Mouse (Mus musculus) embryonic facial prominence, embryonic 10.5 days (tissue): Measurements from ENCODE around the gene Gm3020. TPM values are rescaled to one million over a fixed set of nuclear protein-coding genes. Genes with fewer than 3 reads are reported as not detected.
"Not testable (repeated sequence)": the region's sequence is repeated elsewhere in the genome, so short reads cannot be mapped to it uniquely, and the experiment has no call there.

Source experiments
- DNase-seq: peaks from one replicate; pipeline ENCODE4 v3.0.0-alpha.2; 2017; ENCODE audit warnings: low spot score
- H3K27ac ChIP-seq: fragments of 300-500 bp; sonication (generic); replicated peaks from 2 replicates; pipeline ENCODE4 v1.5.1; 2016; ENCODE audit warnings: mild to moderate bottlenecking
- H3K27me3 ChIP-seq: fragments of 300-500 bp; sonication (generic); replicated peaks from 2 replicates; pipeline ENCODE4 v1.6.1; 2016; ENCODE audit warnings: low read depth, mild to moderate bottlenecking; ENCODE audit not compliant: poor library complexity, severe bottlenecking
- H3K36me3 ChIP-seq: fragments of 300-500 bp; sonication (generic); replicated peaks from 2 replicates; pipeline ENCODE4 v1.6.1; 2016; ENCODE audit warnings: mild to moderate bottlenecking, moderate library complexity
- H3K4me1 ChIP-seq: fragments of 300-500 bp; sonication (generic); 2 replicates; pipeline ENCODE4 v1.6.1; 2016
- H3K4me3 ChIP-seq: fragments of 300-500 bp; sonication (generic); 2 replicates; pipeline ENCODE4 v1.5.1; 2016; ENCODE audit warnings: mild to moderate bottlenecking, moderate library complexity
- H3K9me3 ChIP-seq: fragments of 300-500 bp; sonication (generic); 2 replicates; pipeline ENCODE4 v1.6.1; 2016; ENCODE audit warnings: mild to moderate bottlenecking
- WGBS: fragments of 180-500 bp; shearing (Covaris S2); methylation state at CpG from one replicate; pipeline ENCODE4 v1.1.7; 2016; 5-methylcytosine and 5-hydroxymethylcytosine counted together
- polyA plus RNA-seq: library from polyadenylated mRNA; unstranded; fragments of >200 nt; fragmentation: Nextera tagmentation; extraction: Ambion mirVana; gene quantifications from 2 replicates; pipeline ENCODE4 v1.2.1, GENCODE M21; 2016

Gene Gm3020
- polyA plus RNA-seq: 1.9 and 2.0 TPM in 2 replicates

DNA sequence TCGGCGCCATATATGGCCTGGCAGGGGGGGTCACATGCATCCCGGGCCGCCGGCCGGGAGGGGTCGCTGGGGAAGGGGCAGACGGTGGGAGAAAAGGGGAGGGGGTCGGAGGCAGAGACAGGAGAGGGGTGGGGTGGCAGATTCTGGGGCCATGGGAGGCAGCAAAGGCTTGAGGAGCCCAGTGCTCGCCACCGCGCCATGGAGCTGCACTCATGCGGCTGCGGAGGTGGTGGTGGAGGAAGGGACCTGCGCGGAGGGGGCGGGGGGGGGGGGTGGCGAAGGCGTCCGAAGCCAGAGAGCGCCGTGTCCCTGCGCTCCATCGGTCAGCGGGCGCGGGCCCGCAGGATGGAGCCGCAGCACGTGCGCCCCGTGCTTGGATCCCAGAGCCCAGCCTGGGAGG is at the start of gene Gm3020:
Gm3020 (plus strand) TSS at position 301 of the 400 bp plus-strand sequence.
- not testable (repeated sequence) for H3K9me3 ChIP-seq, H3K27ac ChIP-seq, H3K27me3 ChIP-seq, H3K36me3 ChIP-seq, H3K4me3 ChIP-seq, DNase-seq, H3K4me1 ChIP-seq
- WGBS: no CpG with 5 or more reads among the region's 32 CpGs

- H3K36me3 ChIP-seq, DNase-seq, H3K4me3 ChIP-seq, H3K27ac ChIP-seq, H3K27me3 ChIP-seq, H3K4me1 ChIP-seq, H3K9me3 ChIP-seq: not testable (repeated sequence)
- WGBS: no CpG with 5 or more reads among the region's 2 CpGs
Measured at GRCm38 (mm10) chr14:3634212-3634611, 17.6 kb upstream of the Gm3020 start, which contains the start of gene Gm3012. Gene Gm3012 (plus strand): TSS chr14:3634512.

GRCm38 (mm10) chr14:3688483-3688882 is 36.7 kb downstream of the Gm3020 start, which contains the start of gene Gm3043:
Gene Gm3043 (plus strand): TSS chr14:3688783.
- H3K36me3 ChIP-seq, DNase-seq, H3K27me3 ChIP-seq, H3K4me3 ChIP-seq, H3K9me3 ChIP-seq, H3K4me1 ChIP-seq, H3K27ac ChIP-seq: not testable (repeated sequence)
- WGBS: no CpG with 5 or more reads among the region's 3 CpGs

Other genes with a start within 250 kb of the Gm3020 start
- gene Gm10409, start 239.4 kb upstream of the Gm3020 start, polyA plus RNA-seq: 1.9 and 2.0 TPM in 2 replicates
- gene Gm3005, start 223.9 kb upstream of the Gm3020 start, polyA plus RNA-seq: 1.4 and 2.0 TPM in 2 replicates
- gene Gm10408, start 202.7 kb upstream of the Gm3020 start, polyA plus RNA-seq: not detected in 2 replicates
- not detected in 2 replicates for gene Gm3012, start 17.5 kb upstream of the Gm3020 start, polyA plus RNA-seq
- not detected in 2 replicates for gene Gm3043, start 36.8 kb downstream of the Gm3020 start, polyA plus RNA-seq
- 0.25 and 0.56 TPM in 2 replicates for gene Gm3002, start 158.0 kb downstream of the Gm3020 start, polyA plus RNA-seq
- gene Gm3033, start 194.2 kb downstream of the Gm3020 start, polyA plus RNA-seq: not detected in 2 replicates
- 0.09 TPM in 1 of 2 replicates, not detected in the other for gene Gm2916, start 232.1 kb downstream of the Gm3020 start, polyA plus RNA-seq